Mouse (Mus musculus): ENCODE measurements around the gene Vmn1r78. TPM values are rescaled to one million over a fixed set of nuclear protein-coding genes. Genes with fewer than 3 reads are reported as not detected.
"Not testable (repeated sequence)": the region's sequence is repeated elsewhere in the genome, so short reads cannot be mapped to it uniquely, and the experiment has no call there.

Gene Vmn1r78
- polyA plus RNA-seq (2012; rRNA removed) = not detected in 2 replicates

GRCm38 (mm10) chr7:12149957-12150356 lies at the start of gene Vmn1r78:
TSS of gene Vmn1r78 (plus strand) at chr7:12150257.
- TF ChIP-seq POLR2A (IDR thresholded peaks at IDR 0.05; ENCODE audit: borderline replicate concordance, extremely low read depth, insufficient read depth, insufficient read length, poor library complexity, severe bottlenecking) (no peak), CTCF (IDR thresholded peaks at IDR 0.05; ENCODE audit: borderline replicate concordance, extremely low read depth, insufficient read depth, insufficient read length) (no peak)
- DNase-seq (ENCODE audit: low read depth) = no peak

- DNase-seq (ENCODE audit: low read depth) = not testable (repeated sequence)
These were observed 6.4 kb downstream of the Vmn1r78 start for GRCm38 (mm10) chr7:12156463-12156862.

GRCm38 (mm10) chr7:12170979-12171378 lies 20.9 kb downstream of the Vmn1r78 start, which contains the start of gene Vmn1r79:
TSS of gene Vmn1r79 (plus strand) at chr7:12171279.
- not testable (repeated sequence) for DNase-seq (ENCODE audit: low read depth)

- DNase-seq (ENCODE audit: low read depth) = not testable (repeated sequence)
These were observed 22.9 kb downstream of the Vmn1r78 start for GRCm38 (mm10) chr7:12172926-12173325.

GRCm38 (mm10) chr7:12188986-12189385 lies 38.9 kb downstream of the Vmn1r78 start, which contains the start of gene Vmn1r80:
TSS of gene Vmn1r80 (plus strand) at chr7:12189286.
- TF ChIP-seq CTCF (IDR thresholded peaks at IDR 0.05; ENCODE audit: borderline replicate concordance, extremely low read depth, insufficient read depth, insufficient read length) = no peak
- TF ChIP-seq POLR2A (IDR thresholded peaks at IDR 0.05; ENCODE audit: borderline replicate concordance, extremely low read depth, insufficient read depth, insufficient read length, poor library complexity, severe bottlenecking) = no peak
- DNase-seq (ENCODE audit: low read depth) = no peak

GRCm38 (mm10) chr7:12204141-12204540 lies 54.1 kb downstream of the Vmn1r78 start:
- DNase-seq (ENCODE audit: low read depth) = no peak
- no peak for TF ChIP-seq POLR2A (IDR thresholded peaks at IDR 0.05; ENCODE audit: borderline replicate concordance, extremely low read depth, insufficient read depth, insufficient read length, poor library complexity, severe bottlenecking)
- TF ChIP-seq CTCF (IDR thresholded peaks at IDR 0.05; ENCODE audit: borderline replicate concordance, extremely low read depth, insufficient read depth, insufficient read length) = no peak

Other genes starting within 250 kb of the Vmn1r78 start
- gene Vmn1r76, start 212.0 kb upstream of the Vmn1r78 start, polyA plus RNA-seq (2012; rRNA removed) = not detected in 2 replicates
- not detected in 2 replicates for gene Vmn1r77, start 113.5 kb upstream of the Vmn1r78 start, polyA plus RNA-seq (2012; rRNA removed)
- gene Vmn1r79, start 21.0 kb downstream of the Vmn1r78 start, polyA plus RNA-seq (2012; rRNA removed) = not detected in 2 replicates
- not detected in 2 replicates for gene Vmn1r80, start 39.0 kb downstream of the Vmn1r78 start, polyA plus RNA-seq (2012; rRNA removed)
- gene Vmn1r81, start 118.0 kb downstream of the Vmn1r78 start, polyA plus RNA-seq (2012; rRNA removed) = not detected in 2 replicates
- not detected in 2 replicates for gene Vmn1r82, start 150.2 kb downstream of the Vmn1r78 start, polyA plus RNA-seq (2012; rRNA removed)
- gene Vmn1r83, start 179.2 kb downstream of the Vmn1r78 start, polyA plus RNA-seq (2012; rRNA removed) = not detected in 2 replicates
- gene Vmn1r84, start 219.0 kb downstream of the Vmn1r78 start, polyA plus RNA-seq (2012; rRNA removed) = not detected in 2 replicates

Data from brain, embryonic 14.5 days (tissue).